Mouse (Mus musculus) G1E (cell line): Measurements from ENCODE around the gene Cstad. TPM values are rescaled to one million over a fixed set of nuclear protein-coding genes. Genes with fewer than 3 reads are reported as not detected.

Source experiments
- ATAC-seq: 2 replicates; pipeline ENCODE4 v1.8.0; 2016; ENCODE audit warnings: mild to moderate bottlenecking; ENCODE audit not compliant: insufficient number of reproducible peaks, poor library complexity, low FRiP score, severe bottlenecking; ENCODE audit errors: extremely low read depth
- DNase-seq: peaks from one replicate; pipeline ENCODE4 v3.0.0; 2012; ENCODE audit warnings: low spot score
- H3K27me3 ChIP-seq: 2 replicates; pipeline ENCODE4 v1.6.1; 2012; ENCODE audit warnings: mild to moderate bottlenecking, low read length, inconsistent platforms; ENCODE audit not compliant: insufficient read depth
- H3K36me3 ChIP-seq: replicated peaks from 2 replicates; pipeline ENCODE3; 2012; ENCODE audit warnings: mild to moderate bottlenecking, inconsistent platforms
- H3K4me1 ChIP-seq: 2 replicates; pipeline ENCODE4 v1.6.1; 2012; ENCODE audit warnings: low read depth, low read length, inconsistent platforms, mixed read lengths; ENCODE audit not compliant: insufficient read depth
- H3K4me3 ChIP-seq: 2 replicates; pipeline ENCODE4 v1.5.1; 2012; ENCODE audit warnings: low read depth, mild to moderate bottlenecking, inconsistent platforms, low read length, moderate library complexity, mixed read lengths
- H3K9me3 ChIP-seq: replicated peaks from 2 replicates; pipeline ENCODE4 v1.6.1; 2012; ENCODE audit warnings: inconsistent platforms
- CTCF ChIP-seq: IDR thresholded peaks from 2 replicates; pipeline ENCODE4 v1.5.1; 2012; ENCODE audit warnings: low read depth, low read length, inconsistent platforms, mixed read lengths
- GATA1 ChIP-seq: IDR thresholded peaks from 2 replicates; pipeline ENCODE4 v1.6.1; 2012; ENCODE audit warnings: borderline replicate concordance, low read length, inconsistent platforms, mixed read lengths
- GATA2 ChIP-seq: IDR thresholded peaks from 2 replicates; pipeline ENCODE4 v1.6.1; 2012; ENCODE audit warnings: low read depth, low read length, inconsistent platforms, borderline replicate concordance
- POLR2AphosphoS5 ChIP-seq: IDR thresholded peaks from 2 replicates; pipeline ENCODE4 v1.6.1; 2012; ENCODE audit warnings: low read depth, low read length, inconsistent platforms; ENCODE audit not compliant: insufficient replicate concordance
- TAL1 ChIP-seq: conservative IDR thresholded peaks from 2 replicates; pipeline ENCODE4 v1.6.1; 2012; ENCODE audit warnings: low read depth, low read length, inconsistent platforms, mixed read lengths
- polyA plus RNA-seq: library from polyadenylated mRNA; stranded (reverse); fragments of >175 nt; gene quantifications from 2 replicates; pipeline ENCODE4 v1.2.3, GENCODE M21; 2012
- total RNA-seq, 2 experiments: library from RNA; stranded (forward) in 1 of 2; stranded (reverse) in 1 of 2; fragments of 200-1000 nt in 1 of 2; fragments of >200 nt in 1 of 2; fragmentation: Nextera tagmentation in 1 of 2; gene quantifications; 2 replicates each; pipeline ENCODE4 v1.2.3; 2014 to 2017

Cstad gene
- total and polyA plus RNA-seq, 3 experiments: 1.6 TPM; not detected in 2

DNA sequence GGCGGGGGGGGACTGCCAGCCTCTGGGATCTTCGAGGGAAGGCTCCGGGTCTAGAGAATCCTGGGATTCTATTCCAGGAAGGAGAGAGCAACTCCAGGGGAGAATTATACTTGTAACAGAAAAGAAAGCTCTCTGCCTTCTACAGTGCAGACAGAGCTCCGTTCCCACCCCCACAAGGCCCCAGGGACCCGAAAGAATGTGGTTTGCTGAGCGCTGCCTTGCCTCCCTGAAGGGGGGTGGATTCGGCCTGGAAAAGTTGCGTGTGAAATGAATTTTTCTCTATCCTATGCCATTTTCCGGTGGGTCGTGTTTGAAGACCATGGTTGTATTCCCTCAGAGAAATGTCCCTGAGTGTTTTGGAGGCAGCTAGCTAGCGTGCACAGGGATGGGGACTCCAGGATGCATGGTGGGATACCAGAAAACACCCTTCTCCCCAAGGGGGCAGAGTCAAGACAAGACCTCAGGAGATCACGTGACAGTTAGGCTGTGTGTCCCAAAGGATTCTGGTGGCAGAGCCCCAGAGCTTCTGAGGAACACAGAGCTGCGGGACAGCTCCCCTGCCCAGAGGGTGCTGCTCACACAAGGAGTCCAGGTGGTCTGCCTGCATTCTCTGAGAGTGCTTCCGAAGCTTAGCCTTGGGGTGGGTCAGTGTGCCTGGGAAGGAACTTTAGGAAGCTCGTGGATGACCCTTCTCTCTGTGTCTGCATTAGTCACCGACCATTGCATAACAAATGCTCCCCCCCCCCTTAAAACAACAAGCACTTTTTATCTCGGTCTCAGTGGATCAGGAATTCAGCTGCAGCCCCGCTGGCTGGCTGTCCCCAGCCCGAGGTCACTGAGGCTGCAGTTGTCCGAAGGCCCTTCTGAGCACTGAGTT is 6.4 kb downstream of the Cstad start:
- Histone ChIP-seq H3K36me3 (no peaks in the 10 kb centered on the region), H3K27me3 (peaks cover 68% of the 10 kb centered on the region), H3K4me3 (no peak overlapping the region), H3K9me3 (no peaks in the 10 kb centered on the region), H3K4me1 (no peaks in the 10 kb centered on the region)
- ATAC-seq (no peak), DNase-seq (no peak)
- no peak for TF ChIP-seq GATA1
- no peak for TF ChIP-seq GATA2
- no peak for TF ChIP-seq CTCF
- no peak for TF ChIP-seq POLR2AphosphoS5
- no peak for TF ChIP-seq TAL1

DNA sequence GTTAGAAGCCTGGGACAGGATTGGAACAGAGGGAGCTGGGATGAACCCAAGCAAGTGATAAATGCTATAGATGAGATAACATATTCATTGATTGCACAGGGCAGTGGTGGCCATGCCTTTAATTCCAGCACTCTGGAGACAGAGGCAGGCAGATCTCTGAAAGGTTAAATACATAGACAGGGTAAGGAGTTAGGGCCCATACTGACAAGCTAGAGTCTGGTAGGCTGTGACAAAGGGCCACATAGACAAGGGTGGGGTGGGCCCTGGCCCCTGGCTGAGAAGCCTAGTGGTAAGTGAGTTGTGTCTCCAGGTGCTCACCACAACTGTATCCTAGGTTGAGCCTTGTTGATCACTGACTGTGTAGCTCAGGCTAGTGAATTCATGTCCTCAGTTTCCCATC is 7.6 kb downstream of the Cstad start:
- no peaks in the 10 kb centered on the region for H3K36me3 ChIP-seq
- peaks cover 61% of the 10 kb centered on the region for H3K27me3 ChIP-seq
- ATAC-seq (no peak), DNase-seq (no peak)
- TF ChIP-seq POLR2AphosphoS5: no peak
- no peak for TF ChIP-seq CTCF
- no peak for TF ChIP-seq GATA1
- no peak for TF ChIP-seq GATA2
- TF ChIP-seq TAL1: no peak
- H3K4me3 ChIP-seq: no peak overlapping the region
- H3K9me3 ChIP-seq: no peaks in the 10 kb centered on the region
- no peaks in the 10 kb centered on the region for H3K4me1 ChIP-seq

GRCm38 (mm10) chr2:30603731-30604130 is 8.9 kb downstream of the Cstad start:
- Histone ChIP-seq H3K9me3 (no peaks in the 10 kb centered on the region), H3K4me3 (no peak overlapping the region), H3K27me3 (peaks cover 60% of the 10 kb centered on the region), H3K36me3 (no peaks in the 10 kb centered on the region), H3K4me1 (no peaks in the 10 kb centered on the region)
- no peak for TF ChIP-seq GATA2
- TF ChIP-seq CTCF: no peak
- TF ChIP-seq TAL1: no peak
- no peak for TF ChIP-seq POLR2AphosphoS5
- TF ChIP-seq GATA1: no peak
- DNase-seq (no peak), ATAC-seq (no peak)

DNA sequence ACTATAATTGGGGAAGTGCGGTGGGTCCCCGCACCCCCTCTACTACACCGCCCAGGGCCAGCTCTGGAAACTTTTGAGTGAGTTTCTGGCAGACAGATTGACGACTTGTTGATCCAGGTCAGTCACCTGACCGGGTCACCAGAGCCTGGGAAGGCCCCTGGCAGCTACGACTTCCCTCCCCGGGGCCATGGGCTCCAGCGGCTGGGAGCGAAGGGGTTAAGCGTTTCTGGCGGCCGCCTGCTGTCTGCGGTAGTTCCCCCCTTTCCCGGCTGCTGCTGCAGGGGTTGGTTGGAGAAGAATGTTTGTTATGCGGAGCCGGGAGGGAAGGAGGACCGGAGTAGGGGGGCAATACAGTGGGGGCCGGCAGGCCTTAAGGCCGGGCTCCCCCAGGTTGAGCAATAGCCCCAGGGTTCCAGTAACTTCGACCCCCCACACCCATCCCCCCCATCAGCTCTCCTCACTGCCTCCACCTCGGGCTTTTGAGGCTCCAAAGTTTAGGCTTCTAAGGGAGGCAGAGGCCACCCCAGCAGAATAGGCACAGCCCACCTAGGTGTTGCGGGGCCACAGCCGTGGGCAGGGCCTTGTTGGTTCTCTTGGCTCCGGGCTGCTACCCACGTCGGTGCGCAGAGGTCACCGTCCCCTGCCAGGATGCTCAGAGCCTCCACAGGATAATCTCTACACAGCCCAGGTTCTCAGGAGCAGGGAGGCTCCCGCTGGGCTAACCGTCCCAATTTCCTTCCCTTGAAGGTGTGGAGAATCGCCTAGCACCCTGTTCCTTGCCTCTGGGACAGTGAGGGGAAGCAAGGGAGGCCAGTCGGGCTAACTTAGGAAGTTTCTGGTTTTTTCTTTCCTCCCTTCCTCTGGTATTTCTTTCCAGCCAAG is 10.3 kb downstream of the Cstad start:
- no peak for DNase-seq
- H3K27me3 ChIP-seq: peaks cover 57% of the 10 kb centered on the region
- no peaks in the 10 kb centered on the region for H3K36me3 ChIP-seq
- no peak for ATAC-seq
- TF ChIP-seq GATA2 (no peak), GATA1 (no peak), CTCF (no peak), TAL1 (no peak), POLR2AphosphoS5 (no peak)
- H3K4me1 ChIP-seq: no peaks in the 10 kb centered on the region
- no peak overlapping the region for H3K4me3 ChIP-seq
- H3K9me3 ChIP-seq: no peaks in the 10 kb centered on the region

DNA sequence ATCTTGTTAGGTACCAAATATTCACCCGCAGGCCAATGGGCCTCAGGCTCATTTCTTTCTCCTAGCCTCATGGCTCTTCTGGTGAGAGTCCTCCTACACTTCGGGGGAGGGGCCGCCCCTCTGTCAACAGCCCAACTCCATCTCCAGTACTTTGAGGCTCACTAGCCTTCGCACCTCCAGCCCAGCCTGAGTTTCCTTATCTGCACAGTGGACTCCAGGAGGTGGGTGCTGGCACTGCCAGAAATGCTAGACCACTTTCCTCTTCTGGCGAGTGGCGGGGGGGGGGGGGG is 10.9 kb downstream of the Cstad start:
- ATAC-seq: no peak
- Histone ChIP-seq H3K4me3 (no peak overlapping the region), H3K36me3 (no peaks in the 10 kb centered on the region), H3K4me1 (no peaks in the 10 kb centered on the region), H3K27me3 (peaks cover 52% of the 10 kb centered on the region), H3K9me3 (no peaks in the 10 kb centered on the region)
- TF ChIP-seq CTCF (no peak), TAL1 (no peak), POLR2AphosphoS5 (no peak)
- DNase-seq: no peak

- peaks cover 51% of the 10 kb centered on the region for H3K27me3 ChIP-seq
- ATAC-seq (no peak), DNase-seq (no peak)
- no peaks in the 10 kb centered on the region for H3K9me3 ChIP-seq
- no peak overlapping the region for H3K4me3 ChIP-seq
- no peak for TF ChIP-seq TAL1
- no peak for TF ChIP-seq GATA2
- TF ChIP-seq POLR2AphosphoS5: no peak
- no peak for TF ChIP-seq CTCF
- no peak for TF ChIP-seq GATA1
- no peaks in the 10 kb centered on the region for H3K36me3 ChIP-seq
- no peaks in the 10 kb centered on the region for H3K4me1 ChIP-seq
Observed at GRCm38 (mm10) chr2:30606621-30607052, 11.8 kb downstream of the Cstad start.
